Mouse (Mus musculus): ENCODE results near the gene Mllt11. TPM values are rescaled to one million over a fixed set of nuclear protein-coding genes. Genes with fewer than 3 reads are reported as not detected.

Mllt11 gene
- polyA plus RNA-seq, 1 experiment from 2014 or later, result 14.8 TPM

GRCm38 (mm10) chr3:95241498-95241897 lies 9.5 kb upstream of the Mllt11 start, which contains the start of gene Gm128:
Gene Gm128 (minus strand): TSS chr3:95241598.
- 77% methylated on average over 7 of the region's 7 CpGs for WGBS
- peak within 1 kb of the TSS; percentile 9 for H3K4me3 ChIP-seq (replicated peaks)
- H3K9ac ChIP-seq (replicated peaks), result peak within 1 kb of the TSS; percentile 45

DNA sequence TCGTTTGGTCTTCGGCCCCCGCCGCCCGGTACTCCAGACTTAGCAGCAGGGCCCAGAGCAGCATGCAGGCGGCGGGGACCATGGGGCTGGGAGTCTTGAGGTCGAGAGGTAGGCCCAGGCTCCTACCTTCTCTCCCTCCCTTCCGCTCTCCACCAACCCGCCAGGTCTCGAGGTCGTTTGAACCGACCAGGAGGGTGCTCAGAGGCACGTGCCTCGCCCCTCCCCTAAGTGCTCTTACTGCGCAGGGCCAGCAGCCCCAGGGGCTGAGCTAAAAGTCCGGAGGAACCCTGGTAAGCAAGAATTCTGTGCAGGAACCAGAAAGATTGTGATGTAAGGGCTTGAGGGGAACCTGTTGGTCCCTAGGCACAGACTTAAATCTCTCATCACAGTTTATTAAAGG lies 8.9 kb upstream of the Mllt11 start:
- H3K27me3 ChIP-seq, result no peaks in the 10 kb centered on the region
- peak overlapping the region; percentile 45 for H3K9ac ChIP-seq (replicated peaks)
- H3K4me3 ChIP-seq (replicated peaks), result peak overlapping the region; percentile 9
- 0 out of 2 replicates have a peak, but pooled peaks have one; percentile 13 for ATAC-seq (ENCODE audit: insufficient number of reproducible peaks, insufficient read depth, low FRiP score, low TSS enrichment, low read depth)
- peak overlapping the region; percentile 37 for H3K4me2 ChIP-seq
- 29% methylated on average over 14 of the region's 17 CpGs for WGBS
- no peaks in the 10 kb centered on the region for H3K9me3 ChIP-seq
- H3K36me3 ChIP-seq, result peaks cover 46% of the 10 kb centered on the region
- H3K4me1 ChIP-seq (replicated peaks), result peaks cover 11% of the 10 kb centered on the region
- no peak overlapping the region; the same call in 1 of the 2 replicates for H3K27ac ChIP-seq

More at GRCm38 (mm10) chr3:95241498-95241897, 9.5 kb upstream of the Mllt11 start, which contains the start of gene Gm128:
- H3K27ac ChIP-seq, result no peak within 1 kb of the TSS; the same call in 1 of the 2 replicates
- peak within 1 kb of the TSS; percentile 37 for H3K4me2 ChIP-seq
- H3K9me3 ChIP-seq, result no peaks in the 10 kb centered on the region
- H3K4me1 ChIP-seq (replicated peaks), result peaks cover 11% of the 10 kb centered on the region
- ATAC-seq (ENCODE audit: insufficient number of reproducible peaks, insufficient read depth, low FRiP score, low TSS enrichment, low read depth), result no peak
- H3K27me3 ChIP-seq, result no peaks in the 10 kb centered on the region
- H3K36me3 ChIP-seq, result peaks cover 40% of the 10 kb centered on the region

GRCm38 (mm10) chr3:95239971-95240370 lies 8.0 kb upstream of the Mllt11 start:
- H3K9ac ChIP-seq (replicated peaks), result no peak overlapping the region
- no peak overlapping the region for H3K4me3 ChIP-seq (replicated peaks)
- no peak overlapping the region; the same call in 1 of the 2 replicates for H3K4me2 ChIP-seq
- H3K4me1 ChIP-seq (replicated peaks), result peaks cover 11% of the 10 kb centered on the region
- peaks cover 46% of the 10 kb centered on the region for H3K36me3 ChIP-seq
- no peaks in the 10 kb centered on the region for H3K27me3 ChIP-seq
- H3K27ac ChIP-seq, result no peak overlapping the region
- WGBS, result 87% methylated on average over 12 of the region's 12 CpGs
- no peaks in the 10 kb centered on the region for H3K9me3 ChIP-seq
- ATAC-seq (ENCODE audit: insufficient number of reproducible peaks, insufficient read depth, low FRiP score, low TSS enrichment, low read depth), result no peak

DNA sequence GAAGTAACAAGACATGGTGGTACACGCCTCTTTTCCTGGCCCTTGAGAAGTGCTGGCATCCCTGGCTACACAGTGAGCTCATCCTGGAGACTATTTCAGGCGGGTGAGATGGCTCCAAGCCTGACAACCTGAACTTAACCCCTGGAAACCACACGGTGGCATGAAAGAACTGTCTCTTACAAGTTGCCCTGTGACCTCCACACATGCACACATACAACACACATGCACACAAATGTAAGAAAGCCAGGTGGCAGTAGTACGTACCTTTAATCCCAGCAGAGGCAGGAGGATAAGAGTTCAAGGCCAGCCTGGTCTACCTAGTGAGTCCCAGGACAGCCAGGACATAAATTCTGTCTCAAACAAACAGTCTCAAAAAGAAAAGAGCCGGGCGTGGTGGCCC lies 7.1 kb upstream of the Mllt11 start:
- no peak for ATAC-seq (ENCODE audit: insufficient number of reproducible peaks, insufficient read depth, low FRiP score, low TSS enrichment, low read depth)
- Histone ChIP-seq H3K27me3 (no peaks in the 10 kb centered on the region), H3K4me2 (no peak overlapping the region), H3K4me1 (replicated peaks) (peaks cover 11% of the 10 kb centered on the region), H3K27ac (no peak overlapping the region), H3K4me3 (replicated peaks) (no peak overlapping the region), H3K9ac (replicated peaks) (no peak overlapping the region), H3K9me3 (no peaks in the 10 kb centered on the region), H3K36me3 (peaks cover 53% of the 10 kb centered on the region)
- WGBS, result 86% methylated on average over 6 of the region's 6 CpGs

GRCm38 (mm10) chr3:95237541-95238099 lies 5.6 kb upstream of the Mllt11 start:
- no peak for ATAC-seq (ENCODE audit: insufficient number of reproducible peaks, insufficient read depth, low FRiP score, low TSS enrichment, low read depth)
- Histone ChIP-seq H3K27ac (no peak overlapping the region), H3K27me3 (no peaks in the 10 kb centered on the region), H3K4me3 (replicated peaks) (no peak overlapping the region), H3K4me2 (no peak overlapping the region), H3K9ac (replicated peaks) (no peak overlapping the region), H3K9me3 (no peaks in the 10 kb centered on the region), H3K36me3 (peaks cover 65% of the 10 kb centered on the region), H3K4me1 (replicated peaks) (peaks cover 11% of the 10 kb centered on the region)
- 95% methylated on average over 8 of the region's 8 CpGs for WGBS

DNA sequence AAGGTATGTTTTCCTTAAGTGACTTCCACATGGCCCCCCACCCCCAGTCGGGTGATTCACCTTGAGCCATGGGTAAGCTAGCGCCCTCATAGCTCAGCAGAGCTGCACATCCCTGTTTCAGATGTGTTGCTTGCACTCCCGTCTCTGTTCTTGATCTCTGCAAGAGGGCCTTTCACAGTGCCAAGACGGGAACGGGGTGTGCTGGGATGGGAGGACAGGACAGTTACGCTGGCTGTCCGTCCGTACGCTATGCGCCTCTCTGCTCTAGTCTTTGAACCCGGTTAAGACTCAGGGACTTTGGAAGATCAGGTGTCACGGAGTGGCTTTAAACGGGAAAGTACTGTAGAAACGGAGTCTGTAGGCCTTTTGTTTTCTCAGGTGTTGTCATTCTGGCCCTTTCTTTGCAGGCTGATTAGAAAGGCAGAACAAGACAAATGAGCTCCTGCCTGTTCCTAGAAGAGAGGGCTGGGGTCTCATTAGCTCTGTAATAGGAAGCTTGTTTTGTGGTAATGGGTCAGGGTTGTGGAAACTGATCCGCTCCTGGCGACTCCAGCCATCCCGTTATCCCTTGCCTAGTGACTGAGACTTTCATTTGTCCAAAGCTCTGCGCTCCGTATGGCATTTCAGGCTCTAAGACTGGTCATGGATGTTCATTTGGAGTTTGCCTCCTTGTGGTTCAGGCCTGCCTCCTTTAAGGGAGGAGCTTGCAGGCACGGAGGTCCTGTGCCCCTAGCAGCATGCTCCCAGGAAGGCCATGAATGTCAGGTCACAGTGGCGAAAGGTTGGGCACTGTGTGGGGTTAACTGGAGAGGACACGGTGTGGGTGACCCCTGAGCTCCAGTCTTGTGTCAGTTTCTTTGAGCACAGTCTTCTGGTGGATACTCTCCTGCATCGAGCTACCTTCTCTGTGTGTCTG lies 3.7 kb upstream of the Mllt11 start:
- H3K9me3 ChIP-seq, result no peaks in the 10 kb centered on the region
- peaks cover 78% of the 10 kb centered on the region for H3K36me3 ChIP-seq
- H3K4me3 ChIP-seq (replicated peaks), result no peak overlapping the region
- no peak for ATAC-seq (ENCODE audit: insufficient number of reproducible peaks, insufficient read depth, low FRiP score, low TSS enrichment, low read depth)
- H3K9ac ChIP-seq (replicated peaks), result no peak overlapping the region
- no peak overlapping the region for H3K4me2 ChIP-seq
- no peak overlapping the region for H3K27ac ChIP-seq
- 78% methylated on average over 23 of the region's 23 CpGs for WGBS
- no peaks in the 10 kb centered on the region for H3K27me3 ChIP-seq
- peaks cover 16% of the 10 kb centered on the region for H3K4me1 ChIP-seq (replicated peaks)

GRCm38 (mm10) chr3:95233303-95233980 lies 1.5 kb upstream of the Mllt11 start:
- Histone ChIP-seq H3K4me1 (replicated peaks) (peaks cover 26% of the 10 kb centered on the region), H3K27ac (no peak overlapping the region), H3K9ac (replicated peaks) (no peak overlapping the region), H3K9me3 (no peaks in the 10 kb centered on the region), H3K4me3 (replicated peaks) (no peak overlapping the region), H3K4me2 (no peak overlapping the region), H3K36me3 (peaks cover 74% of the 10 kb centered on the region), H3K27me3 (no peaks in the 10 kb centered on the region)
- no peak for ATAC-seq (ENCODE audit: insufficient number of reproducible peaks, insufficient read depth, low FRiP score, low TSS enrichment, low read depth)
- 88% methylated on average over 16 of the region's 16 CpGs for WGBS

GRCm38 (mm10) chr3:95232771-95233170 lies 800 bp upstream of the Mllt11 start:
- Histone ChIP-seq H3K9me3 (no peaks in the 10 kb centered on the region), H3K4me3 (replicated peaks) (no peak overlapping the region), H3K9ac (replicated peaks) (no peak overlapping the region), H3K36me3 (peaks cover 67% of the 10 kb centered on the region), H3K4me2 (no peak overlapping the region), H3K27me3 (no peaks in the 10 kb centered on the region), H3K4me1 (replicated peaks) (peaks cover 26% of the 10 kb centered on the region), H3K27ac (no peak overlapping the region)
- no peak for ATAC-seq (ENCODE audit: insufficient number of reproducible peaks, insufficient read depth, low FRiP score, low TSS enrichment, low read depth)
- 92% methylated on average over 7 of the region's 7 CpGs for WGBS

DNA sequence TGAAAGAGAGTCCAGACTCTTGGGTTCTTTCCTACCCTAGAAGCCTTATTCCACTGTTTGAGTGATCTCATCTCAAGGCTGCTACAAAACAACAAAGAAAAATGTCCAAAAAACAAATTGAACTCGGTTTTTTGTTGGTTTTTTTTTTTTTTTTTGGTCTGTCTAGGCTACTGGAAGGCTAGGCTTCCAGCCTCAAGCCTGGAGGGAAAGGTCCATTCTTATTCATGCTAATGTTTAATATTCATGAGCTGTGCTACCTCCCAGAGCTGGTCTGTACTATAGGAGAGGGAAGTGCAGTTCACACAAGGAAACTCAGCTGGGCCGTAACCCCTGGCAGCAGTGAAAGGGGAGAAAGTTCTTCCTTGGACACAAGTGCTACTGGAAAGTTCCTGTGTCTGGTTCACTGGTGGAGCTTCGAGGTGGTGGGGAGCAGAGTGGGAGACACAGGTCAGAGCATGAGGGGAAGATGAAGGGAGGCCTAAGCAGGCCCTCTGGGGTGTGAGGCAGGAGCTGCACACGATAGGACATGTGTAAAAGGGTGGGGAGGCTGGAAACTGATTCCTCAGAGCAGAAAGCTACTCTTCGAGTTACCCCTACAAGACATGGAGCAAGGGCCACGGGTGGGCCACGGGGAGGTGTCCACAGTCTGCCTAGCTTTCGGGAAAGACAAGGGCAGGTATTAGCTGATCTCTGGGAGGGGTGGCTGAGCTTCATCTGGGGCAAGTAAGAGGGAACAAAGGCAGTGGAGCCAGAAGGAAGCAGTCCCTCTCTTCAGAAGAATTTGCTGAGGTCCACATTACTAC lies 1.3 kb downstream of the Mllt11 start:
- Histone ChIP-seq H3K9ac (replicated peaks) (peak overlapping the region; percentile 93), H3K27ac (peak overlapping the region; percentile 93), H3K27me3 (no peaks in the 10 kb centered on the region), H3K36me3 (peaks cover 49% of the 10 kb centered on the region), H3K4me1 (replicated peaks) (peaks cover 35% of the 10 kb centered on the region), H3K4me3 (replicated peaks) (peak overlapping the region; percentile 97), H3K4me2 (peak overlapping the region; percentile 71), H3K9me3 (no peaks in the 10 kb centered on the region)
- no peak for ATAC-seq (ENCODE audit: insufficient number of reproducible peaks, insufficient read depth, low FRiP score, low TSS enrichment, low read depth)
- 50% methylated on average over 8 of the region's 8 CpGs for WGBS

- peak overlapping the region; percentile 97 for H3K4me3 ChIP-seq (replicated peaks)
- ATAC-seq (ENCODE audit: insufficient number of reproducible peaks, insufficient read depth, low FRiP score, low TSS enrichment, low read depth), result no peak
- H3K4me2 ChIP-seq, result peak overlapping the region; percentile 71
- 4% methylated on average over 12 of the region's 13 CpGs for WGBS
- peaks cover 35% of the 10 kb centered on the region for H3K4me1 ChIP-seq (replicated peaks)
- H3K27ac ChIP-seq, result peak overlapping the region; percentile 93
- H3K9me3 ChIP-seq, result no peaks in the 10 kb centered on the region
- peaks cover 49% of the 10 kb centered on the region for H3K36me3 ChIP-seq
- H3K9ac ChIP-seq (replicated peaks), result peak overlapping the region; percentile 93
- no peaks in the 10 kb centered on the region for H3K27me3 ChIP-seq
Observed at GRCm38 (mm10) chr3:95229781-95230494, 2.0 kb downstream of the Mllt11 start.
